Mouse (Mus musculus) spleen, postnatal 14 days (tissue): Measurements from ENCODE around the gene Disc1.
A peak's percentile ranks its signal among the peaks of the same experiment; 100 is the strongest.

Experiments used
- DNase-seq, 2 experiments: peaks; one replicate each; pipeline ENCODE4 v3.0.0; 2021 to 2022; ENCODE audit warnings: low spot score in 2 of 2

The Disc1 gene

DNA sequence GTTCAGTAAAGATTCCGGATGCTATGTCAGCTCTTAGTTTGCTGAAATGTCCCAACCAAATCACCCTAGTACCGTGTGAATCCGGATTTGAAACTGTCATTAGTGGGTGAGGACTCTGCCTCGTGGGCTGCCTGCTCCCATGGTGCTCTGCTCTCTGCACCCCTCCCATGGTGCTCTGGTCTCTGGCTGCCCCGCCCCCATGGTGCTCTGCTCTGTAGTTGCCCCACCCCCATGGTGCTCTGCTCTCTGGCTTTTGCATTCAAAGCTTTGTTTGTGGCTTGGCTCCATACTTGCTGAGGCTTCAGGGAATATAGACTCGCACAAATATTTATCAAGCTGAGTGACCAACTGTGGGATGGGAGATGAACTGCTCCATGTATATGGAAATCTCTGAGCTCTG lies 123.1 kb downstream of the Disc1 start:
- no peak for DNase-seq

DNA sequence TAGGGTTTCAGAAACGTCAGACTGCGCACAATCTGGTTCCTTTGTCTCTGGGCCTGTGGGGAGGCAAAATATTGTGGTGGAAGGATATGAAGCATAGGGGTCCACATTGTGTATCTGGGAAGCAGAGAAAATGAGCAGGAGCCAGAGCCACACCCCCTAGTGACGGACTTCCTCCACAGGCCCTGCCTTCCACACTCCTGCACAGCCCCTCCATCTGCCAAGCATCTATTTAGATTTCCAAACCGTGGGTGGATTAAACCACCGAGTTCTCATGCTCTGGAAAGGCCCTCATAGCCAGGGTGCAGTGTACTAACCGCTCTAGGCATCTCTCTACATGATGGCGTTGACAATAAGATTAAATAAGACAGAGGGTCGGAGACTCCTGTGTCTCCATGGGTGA lies 124.0 kb downstream of the Disc1 start:
- no peak for DNase-seq

DNA sequence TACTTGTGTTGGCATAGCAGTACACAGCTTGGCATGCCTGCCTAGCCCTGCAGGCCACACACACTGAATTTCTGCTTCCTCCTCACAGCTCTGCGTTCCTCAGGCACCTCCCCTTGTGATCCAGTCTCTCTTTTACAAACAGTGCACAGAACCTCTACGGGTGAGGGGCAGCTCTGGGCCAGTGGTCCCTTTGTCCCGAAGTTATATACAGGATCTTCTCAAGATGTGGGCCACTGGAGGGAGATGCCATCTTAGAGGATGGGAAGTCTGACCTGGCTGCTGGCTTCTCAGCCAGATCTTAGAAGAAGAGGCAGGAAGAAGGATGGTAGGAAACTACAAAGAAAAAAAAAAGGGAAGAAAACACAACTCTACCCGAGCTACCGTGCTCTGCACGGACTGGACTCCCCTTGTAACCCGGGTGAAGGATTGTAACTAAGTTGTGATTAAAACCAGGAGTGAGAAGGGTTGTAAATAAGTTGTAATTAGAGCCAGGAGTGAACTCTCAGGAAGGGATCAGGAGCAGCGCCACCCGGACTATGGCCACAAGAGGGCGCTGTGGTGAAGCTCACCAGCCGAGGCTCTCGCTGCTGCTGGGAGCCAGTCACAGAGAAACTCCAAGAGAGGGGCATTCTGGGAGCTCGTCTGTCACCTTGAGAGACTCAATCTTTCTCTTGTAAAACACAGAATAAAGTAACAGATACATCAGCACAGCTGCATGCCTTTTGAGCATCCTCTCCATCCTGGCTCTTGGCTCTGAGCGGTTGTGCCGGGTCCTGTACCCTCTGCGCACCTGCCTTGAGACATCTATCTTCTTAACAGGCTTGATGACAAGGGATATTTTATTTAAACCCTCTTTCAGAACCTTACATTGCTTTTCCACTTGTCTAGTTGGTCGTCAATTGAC lies 129.8 kb downstream of the Disc1 start:
- peak; percentile 42 to 70 for DNase-seq

DNA sequence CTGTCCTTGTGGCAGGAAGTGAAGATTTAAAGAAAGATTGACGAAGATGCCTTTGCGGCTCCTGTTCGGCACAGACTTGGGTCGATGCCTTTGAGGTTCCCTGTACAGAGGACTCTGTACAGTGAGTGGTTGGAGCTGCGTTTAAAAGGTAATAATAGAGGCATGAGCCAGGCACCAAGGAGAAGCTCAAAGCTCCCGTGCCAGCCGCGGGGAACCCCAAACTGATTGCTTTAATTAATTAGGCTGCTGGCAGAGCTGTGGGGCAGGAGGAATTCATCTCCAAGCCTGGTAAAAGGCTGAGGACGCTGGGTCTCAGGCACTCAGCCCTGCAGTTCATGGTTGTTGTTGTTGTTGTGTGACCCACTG lies 130.4 kb downstream of the Disc1 start:
- DNase-seq = no peak

DNA sequence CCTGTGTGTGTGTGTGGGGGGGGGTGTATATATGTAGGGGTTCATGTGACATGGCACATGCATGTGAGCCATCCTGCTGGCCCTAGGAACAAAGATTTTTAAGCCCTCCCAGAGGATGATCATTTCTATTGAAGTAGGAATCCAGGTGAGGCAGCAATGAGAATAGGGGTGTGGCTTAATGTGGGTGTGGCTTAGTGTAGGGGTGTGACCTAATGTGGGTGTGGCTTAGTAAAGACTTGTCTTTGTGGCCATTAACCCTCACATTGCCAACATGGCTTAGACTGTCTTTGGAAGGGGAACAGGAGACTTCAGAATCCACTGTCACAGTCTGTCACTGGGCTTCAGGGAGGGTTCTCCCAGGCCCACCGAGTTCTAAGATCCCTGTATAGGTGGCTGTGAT lies 130.9 kb downstream of the Disc1 start:
- DNase-seq = no peak

DNA sequence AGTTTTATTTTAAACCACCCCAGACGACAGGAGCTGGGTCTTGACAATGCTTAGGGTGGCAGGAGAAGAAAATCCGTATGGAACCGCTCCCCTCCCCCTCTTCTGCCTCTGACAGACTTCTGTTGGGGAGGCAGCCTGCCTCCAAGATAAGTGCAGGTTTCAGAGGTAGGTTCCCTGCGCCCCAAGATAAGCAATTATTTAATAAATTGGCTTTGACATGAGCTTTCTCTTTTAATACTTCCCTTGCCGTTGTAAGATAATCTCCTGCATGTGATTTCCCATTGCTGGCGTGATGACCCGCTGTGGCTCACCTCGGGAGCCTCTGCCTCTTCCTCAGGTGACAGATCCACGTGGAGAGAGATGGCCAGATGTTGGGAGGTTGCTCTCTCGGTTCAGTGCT lies 133.0 kb downstream of the Disc1 start:
- no peak for DNase-seq

DNA sequence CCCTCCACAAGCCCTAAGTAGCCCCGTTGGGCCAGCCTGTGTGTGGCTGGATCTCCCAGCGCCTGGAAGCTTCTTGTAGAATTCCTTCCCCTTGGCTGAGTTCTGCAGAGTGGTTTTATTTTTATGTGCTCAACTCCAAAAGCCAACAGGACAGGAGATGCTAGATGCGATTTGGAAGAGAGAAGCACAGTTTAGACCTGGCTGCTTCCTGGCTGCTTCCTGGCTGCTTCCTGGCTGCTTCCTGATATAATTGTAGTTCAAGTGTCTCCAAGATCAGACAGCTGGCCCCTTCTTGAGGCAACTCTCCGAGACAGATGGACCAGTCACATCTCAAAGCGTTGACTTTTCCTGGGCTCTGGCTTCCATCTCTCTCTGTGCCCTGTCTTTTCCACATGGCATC lies 139.7 kb downstream of the Disc1 start:
- no peak for DNase-seq

DNA sequence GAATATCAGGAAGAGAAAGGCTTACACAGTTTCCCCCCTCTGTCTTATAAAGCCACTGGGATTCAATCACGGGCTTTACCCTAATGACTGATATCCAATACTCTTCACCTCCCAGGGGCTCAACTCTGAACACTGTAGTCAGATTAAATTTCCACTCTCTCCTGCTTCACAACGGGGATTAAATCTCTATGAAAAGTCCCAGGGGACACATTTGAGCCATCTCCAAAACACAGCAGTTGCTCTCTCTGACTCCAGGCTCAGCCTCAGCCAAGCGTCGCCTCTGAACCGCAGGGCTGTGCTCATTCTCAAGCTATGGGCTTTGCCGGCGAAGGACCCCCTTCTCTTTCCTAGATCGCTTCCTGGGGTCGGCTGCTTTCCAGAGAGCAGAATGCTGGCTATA lies 141.1 kb downstream of the Disc1 start:
- DNase-seq = no peak

DNA sequence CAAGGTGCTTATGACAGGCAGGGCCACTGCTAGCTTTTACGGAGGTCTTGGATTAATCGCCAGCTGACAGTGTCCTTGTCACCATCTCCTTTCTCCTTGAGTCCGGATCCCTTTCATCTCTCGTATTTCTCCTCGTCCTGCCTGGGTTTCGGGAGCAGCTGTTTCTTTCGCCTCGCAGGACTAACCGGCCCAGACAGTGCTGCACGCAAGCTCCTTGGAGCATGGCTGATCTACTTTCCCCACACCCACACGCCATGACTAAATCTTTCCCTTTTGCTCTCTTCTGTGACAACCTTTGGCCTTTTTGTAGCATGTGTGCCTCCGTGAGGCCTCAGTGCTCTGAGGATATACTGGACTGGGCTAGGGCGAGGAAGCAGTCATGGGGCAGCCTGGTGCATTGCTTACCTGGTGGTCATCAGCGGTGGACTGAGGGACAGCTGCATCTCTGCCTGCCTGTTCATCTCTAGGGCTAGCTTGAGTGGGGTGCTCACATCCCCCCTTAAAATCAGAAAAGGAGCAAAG lies 142.6 kb downstream of the Disc1 start:
- DNase-seq = no peak

DNA sequence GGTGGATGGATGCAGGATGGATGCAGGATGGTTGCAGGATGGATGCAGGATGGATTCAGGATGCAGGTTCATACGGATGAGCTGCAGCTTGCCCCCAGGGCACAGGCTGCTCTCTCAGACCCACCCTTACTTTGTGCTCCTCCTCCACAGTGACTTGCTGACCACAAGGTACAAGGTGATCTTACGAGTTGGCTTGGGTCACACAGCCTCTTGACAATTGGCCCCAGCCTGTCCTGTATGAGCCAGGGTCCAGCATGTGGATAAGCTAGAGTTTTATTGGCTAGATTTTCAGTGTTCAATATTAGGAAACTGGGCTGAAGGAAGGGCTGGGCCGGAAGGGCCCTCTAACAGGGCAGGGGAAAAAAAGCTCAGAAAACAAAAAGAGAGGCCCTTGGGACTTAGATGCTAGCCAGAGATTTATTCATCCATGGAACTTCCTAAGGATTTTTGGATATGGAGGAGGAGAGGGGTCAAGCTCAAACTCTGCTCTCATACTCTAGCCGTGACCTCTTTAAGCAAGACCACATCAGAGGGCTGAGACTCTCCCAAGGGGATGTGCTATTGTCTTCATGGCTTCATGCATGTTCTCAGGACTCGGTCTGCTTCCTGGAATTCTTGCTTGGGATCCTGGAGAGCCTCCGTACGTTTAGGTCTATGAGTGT lies 143.5 kb downstream of the Disc1 start:
- DNase-seq = no peak

DNA sequence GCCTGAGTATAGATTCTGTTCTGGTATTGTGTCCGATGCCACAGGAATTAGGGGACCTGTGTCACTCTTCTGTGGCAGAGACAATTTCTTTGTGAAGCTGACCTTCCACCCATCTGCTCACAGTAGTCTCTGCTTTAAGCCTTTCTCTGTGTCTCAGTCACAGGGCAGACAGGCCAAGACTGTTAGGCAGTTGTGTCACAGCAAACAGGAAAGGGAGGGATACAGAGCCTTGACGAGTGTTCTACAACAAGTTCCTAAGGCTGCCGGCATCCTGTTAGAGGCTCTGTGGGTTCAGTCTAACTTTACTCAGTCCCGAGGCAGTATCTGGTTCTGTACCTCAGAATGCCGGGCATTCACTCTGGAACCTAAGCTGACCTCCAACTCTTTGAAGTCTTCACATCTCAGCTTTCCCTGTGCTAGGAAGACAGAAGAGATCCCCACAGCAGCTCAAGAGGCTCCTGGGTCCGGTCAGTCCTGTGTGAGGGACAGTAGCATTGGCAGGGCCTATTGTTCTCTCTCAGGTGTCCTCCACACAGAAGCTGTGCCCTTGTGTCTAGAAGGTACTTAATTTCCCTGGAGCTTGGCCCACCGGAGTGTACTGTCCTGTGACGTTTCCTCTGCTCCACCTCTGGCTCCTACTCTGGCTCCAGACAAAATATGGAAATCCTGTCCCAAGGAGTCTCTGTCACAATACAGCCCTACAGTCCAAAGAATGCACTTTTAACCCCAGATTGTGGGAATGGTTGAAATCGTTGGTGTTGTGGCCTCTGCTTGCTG lies 144.6 kb downstream of the Disc1 start:
- no peak for DNase-seq

DNA sequence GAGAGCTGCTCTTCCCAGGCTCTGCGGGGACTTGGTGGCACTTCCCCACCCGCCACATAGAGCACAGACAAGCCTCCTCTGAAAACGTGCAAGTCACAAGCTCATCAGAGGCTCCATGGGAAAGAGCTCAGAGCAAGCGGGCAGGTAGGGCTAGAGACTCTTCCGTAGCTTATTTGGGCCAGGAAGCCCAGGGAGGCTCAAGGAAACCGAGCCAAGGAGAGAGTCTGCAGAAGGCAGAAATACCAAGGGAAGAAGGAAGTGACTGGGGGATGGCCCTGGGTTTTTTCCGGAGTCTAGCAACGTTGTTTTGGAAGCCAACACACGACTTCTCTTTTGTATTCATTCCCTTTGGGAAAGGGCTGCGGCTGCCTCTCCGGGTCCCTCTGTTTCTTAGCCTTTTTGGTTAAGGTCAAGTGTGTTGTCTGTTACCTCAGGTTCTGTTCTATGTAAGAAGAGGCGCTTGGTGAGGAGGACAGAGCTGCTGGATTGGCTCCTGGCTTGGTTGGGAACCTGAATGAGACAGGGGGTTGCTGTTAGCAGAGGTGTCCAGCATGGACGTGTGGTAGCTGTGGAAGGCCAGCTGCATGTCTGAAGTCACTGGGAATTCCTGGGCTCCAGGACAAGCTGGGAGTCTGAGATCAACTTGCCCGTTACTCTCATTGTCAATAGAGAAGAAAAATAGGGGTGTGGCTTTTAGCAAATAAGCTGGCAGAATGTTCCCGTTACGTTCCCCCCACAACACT lies 145.4 kb downstream of the Disc1 start:
- DNase-seq = no peak

DNA sequence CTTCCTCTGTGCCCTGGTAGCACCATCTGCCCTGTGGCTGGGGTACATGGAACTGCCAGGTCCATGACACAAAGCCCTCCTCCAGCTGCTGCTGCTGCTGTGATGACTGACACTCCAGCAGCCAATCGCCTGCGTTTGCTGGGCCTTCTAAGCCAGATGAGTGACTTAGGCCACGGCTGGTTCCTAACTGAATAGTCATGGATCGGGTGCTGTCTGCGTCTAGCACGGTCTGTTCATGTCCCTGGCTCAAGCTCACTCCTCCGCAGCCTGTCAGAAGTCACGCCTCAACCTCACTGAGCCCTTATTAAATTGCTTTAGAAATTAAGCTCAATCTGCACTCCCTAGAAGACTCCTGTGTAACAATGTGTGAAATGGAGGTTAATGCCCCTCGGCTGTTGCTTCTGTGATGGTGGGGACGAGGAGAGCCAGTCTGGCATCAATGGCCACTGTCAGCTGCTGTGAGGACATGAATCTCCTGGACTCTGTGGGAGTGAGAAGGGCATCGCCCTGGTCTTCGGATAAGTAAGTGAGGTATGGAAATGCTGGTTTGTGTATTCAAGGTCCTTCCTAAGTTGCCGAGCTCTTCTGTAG lies 146.4 kb downstream of the Disc1 start:
- no peak for DNase-seq

DNA sequence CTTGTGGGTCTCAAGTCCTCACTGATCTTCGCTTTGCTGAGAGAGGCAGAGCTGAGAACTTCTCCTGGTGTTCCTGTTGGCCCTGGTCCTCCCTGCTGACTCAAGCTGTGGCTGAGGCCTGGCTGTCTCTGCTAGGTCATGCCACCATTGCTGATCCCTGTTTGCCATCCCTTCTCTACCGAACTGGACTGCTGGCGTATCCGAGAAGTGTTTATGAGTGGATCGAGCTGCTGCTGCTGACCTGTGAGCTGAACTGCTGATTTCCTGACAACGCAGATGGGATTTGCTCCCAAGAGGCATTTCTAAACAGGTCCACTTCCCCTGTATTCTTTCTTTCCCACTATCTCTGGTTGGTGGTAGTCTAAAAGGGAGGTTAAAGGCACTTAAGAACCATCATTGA lies 147.7 kb downstream of the Disc1 start:
- no peak for DNase-seq

DNA sequence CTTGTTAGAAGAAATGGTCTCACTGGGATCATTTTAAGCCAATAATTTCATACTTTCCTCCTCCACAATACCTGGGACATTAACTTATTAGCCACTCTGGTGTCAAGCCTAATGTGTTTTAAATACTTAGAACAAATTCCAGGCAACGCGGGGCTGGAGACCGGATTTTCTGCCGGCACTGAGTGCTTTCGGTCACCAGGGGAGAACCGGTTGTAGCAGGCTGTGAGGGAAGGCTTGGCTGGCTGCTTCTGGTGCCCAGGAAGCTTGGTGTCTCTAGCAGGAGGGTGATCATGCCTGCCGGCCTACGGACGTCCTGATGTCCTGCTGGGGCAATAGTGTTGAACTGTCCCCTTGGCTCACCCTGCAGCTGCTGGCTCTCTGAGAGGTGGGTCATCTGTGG lies 149.0 kb downstream of the Disc1 start:
- no peak for DNase-seq

DNA sequence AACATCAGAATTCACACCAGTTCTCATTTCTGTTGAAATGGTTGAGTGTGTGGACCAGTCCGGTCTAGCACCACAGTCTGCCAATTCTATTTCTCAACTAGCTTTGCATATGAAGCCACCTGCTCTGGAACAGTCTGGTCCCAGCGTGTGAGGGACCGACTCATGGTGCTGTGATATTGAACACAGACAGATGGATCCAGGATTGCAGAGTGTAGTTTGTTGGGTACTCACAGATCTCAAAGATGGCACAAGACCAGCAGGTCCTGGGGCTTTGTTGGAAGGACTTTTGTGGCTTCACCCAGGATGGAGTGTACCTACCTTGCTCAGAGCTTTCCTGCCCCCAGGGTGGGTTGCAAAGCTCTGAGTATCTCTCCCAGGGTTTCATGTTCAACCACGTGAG lies 151.6 kb downstream of the Disc1 start:
- DNase-seq = no peak

DNA sequence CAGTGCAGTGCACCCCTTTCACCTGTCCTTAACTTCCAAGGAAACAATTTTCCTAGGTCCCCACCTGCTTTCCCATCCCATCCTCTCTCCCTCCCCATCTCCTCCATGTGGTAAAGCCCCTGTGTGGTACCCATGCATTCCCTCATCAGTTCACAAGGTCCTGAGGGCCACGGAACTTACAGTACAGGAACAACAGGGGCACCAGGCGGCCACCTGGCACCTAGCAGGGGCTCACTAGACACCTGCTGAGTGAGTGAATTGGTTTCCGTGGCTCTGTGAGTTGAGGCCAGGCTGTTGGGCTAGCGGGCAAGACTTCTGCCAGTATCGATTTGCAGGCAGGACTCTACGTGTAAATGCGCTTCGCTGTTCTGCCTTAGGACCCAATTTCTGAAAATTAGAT lies 152.4 kb downstream of the Disc1 start:
- DNase-seq = no peak

DNA sequence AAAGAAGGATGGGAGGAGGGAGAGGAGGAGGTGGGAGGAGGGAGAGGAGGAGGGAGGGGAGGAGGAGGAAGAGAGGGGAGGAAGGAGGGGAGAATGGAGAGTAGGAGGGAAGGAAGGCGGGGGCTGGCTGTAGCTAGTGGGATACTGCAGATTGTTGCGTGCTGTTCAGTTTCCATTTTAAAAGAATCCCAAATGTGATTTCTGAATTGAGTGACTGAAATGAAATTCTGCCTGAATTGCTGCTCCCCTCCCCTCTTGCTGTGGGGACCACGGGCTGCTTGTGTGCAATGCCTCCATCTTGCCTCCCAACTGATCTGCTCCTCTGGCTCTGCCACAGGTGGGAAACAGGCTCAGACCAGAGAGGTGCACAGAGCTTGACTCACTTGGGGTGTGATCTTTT lies 153.0 kb downstream of the Disc1 start:
- DNase-seq = no peak

DNA sequence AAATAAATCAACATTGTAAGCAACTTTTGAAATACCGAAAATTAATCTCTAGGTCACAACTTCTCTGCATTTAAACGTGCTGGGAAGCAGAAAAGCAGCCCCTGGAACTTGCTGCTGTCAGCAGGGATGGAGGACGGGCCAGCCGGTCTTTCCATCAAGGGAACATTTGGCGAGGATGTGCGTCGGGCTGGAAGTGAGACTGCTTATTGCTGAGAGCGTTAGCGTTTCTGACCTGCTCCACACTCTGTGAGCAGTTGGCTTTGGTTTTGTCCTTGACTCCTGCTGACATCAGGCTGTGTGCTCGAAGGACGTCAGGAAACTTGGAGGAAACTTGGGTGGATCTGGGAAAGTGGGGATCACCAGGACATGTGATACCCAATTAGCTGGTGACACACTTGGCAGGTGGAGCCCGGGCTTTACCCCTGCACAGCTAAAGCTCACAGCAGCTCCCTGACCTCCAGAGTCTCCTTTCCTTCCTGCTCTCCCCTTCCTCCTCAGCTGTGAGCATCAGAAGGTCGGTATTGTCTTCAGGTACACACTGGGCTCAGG lies 158.7 kb downstream of the Disc1 start:
- no peak for DNase-seq

DNA sequence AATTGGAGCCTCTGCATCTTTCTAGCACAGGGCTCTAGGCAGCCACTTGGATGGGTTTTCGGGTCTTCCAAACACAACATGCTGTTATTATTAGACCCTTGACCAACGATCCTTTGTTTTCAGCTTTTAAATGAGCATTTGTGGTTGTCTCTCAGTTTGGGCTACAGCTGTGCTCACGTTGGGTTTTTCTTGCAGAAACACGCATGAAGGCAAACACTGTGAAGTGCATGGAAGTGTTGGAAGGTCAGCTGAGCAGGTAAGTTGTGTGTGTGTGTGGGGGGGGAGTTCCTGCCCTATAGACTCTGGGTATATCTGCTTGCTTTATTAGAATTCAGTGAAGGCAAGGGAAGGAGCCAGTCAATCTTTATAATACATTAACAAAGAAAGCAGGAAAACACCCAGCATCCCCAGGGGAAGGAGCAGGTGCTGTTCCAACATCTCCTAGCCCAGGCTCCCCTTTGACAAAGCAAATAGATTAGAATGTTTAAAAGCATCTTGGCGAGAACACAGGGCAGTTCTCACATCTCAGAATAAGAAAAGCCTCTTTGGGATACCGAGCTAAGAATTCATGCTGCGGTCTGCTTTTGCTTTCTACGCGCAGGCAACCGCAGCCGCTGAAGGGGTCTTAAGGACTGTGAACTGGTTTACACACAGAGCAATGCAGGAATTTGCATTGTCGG lies 164.0 kb downstream of the Disc1 start:
- DNase-seq = no peak
